Mouse (Mus musculus): ENCODE measurements around the gene Bmp10. TPM values are rescaled to one million over a fixed set of nuclear protein-coding genes. Genes with fewer than 3 reads are reported as not detected.
A peak's percentile ranks its signal among the peaks of the same experiment; 100 is the strongest.

Gene Bmp10
- polyA plus RNA-seq, 1 experiment: not detected

GRCm38 (mm10) chr6:87393466-87394205 is 35.2 kb upstream of the Bmp10 start:
- Histone ChIP-seq H3K27ac (ENCODE audit: insufficient read depth, low read depth, low read length) (no peak overlapping the region), H3K36me3 (ENCODE audit: control insufficient read depth, insufficient read depth, low read length) (no peaks in the 10 kb centered on the region), H3K4me3 (ENCODE audit: insufficient read depth, low read depth, low read length) (no peak overlapping the region), H3K27me3 (replicated peaks; ENCODE audit: control insufficient read depth, insufficient read depth, low read length) (no peaks in the 10 kb centered on the region), H3K4me1 (ENCODE audit: control insufficient read depth, insufficient read depth, low read length) (no peaks in the 10 kb centered on the region)
- peak; percentile 36 for DNase-seq
- TF ChIP-seq POLR2A (IDR thresholded peaks at IDR 0.05; ENCODE audit: low read depth, low read length) (no peak), CTCF (conservative IDR thresholded peaks at IDR 0.05; ENCODE audit: insufficient read depth, insufficient read length, low read depth, low read length) (no peak)
- 46% methylated on average over 8 of the region's 8 CpGs for WGBS

- TF ChIP-seq POLR2A (IDR thresholded peaks at IDR 0.05; ENCODE audit: low read depth, low read length) (no peak), CTCF (conservative IDR thresholded peaks at IDR 0.05; ENCODE audit: insufficient read depth, insufficient read length, low read depth, low read length) (no peak)
- 51% methylated on average over 9 of the region's 9 CpGs for WGBS
- Histone ChIP-seq H3K36me3 (ENCODE audit: control insufficient read depth, insufficient read depth, low read length) (no peaks in the 10 kb centered on the region), H3K4me1 (ENCODE audit: control insufficient read depth, insufficient read depth, low read length) (no peaks in the 10 kb centered on the region), H3K27me3 (replicated peaks; ENCODE audit: control insufficient read depth, insufficient read depth, low read length) (no peaks in the 10 kb centered on the region), H3K4me3 (ENCODE audit: insufficient read depth, low read depth, low read length) (no peak overlapping the region), H3K27ac (ENCODE audit: insufficient read depth, low read depth, low read length) (no peak overlapping the region)
- peak; percentile 24 for DNase-seq
Measured at GRCm38 (mm10) chr6:87394783-87395182, 34.0 kb upstream of the Bmp10 start.

- 3% methylated on average over 5 of the region's 5 CpGs for WGBS
- no peaks in the 10 kb centered on the region for H3K27me3 ChIP-seq (replicated peaks; ENCODE audit: control insufficient read depth, insufficient read depth, low read length)
- peak; percentile 70 for DNase-seq
- TF ChIP-seq POLR2A (IDR thresholded peaks at IDR 0.05; ENCODE audit: low read depth, low read length): no peak
- peak; percentile 97 for TF ChIP-seq CTCF (conservative IDR thresholded peaks at IDR 0.05; ENCODE audit: insufficient read depth, insufficient read length, low read depth, low read length)
- no peaks in the 10 kb centered on the region for H3K4me1 ChIP-seq (ENCODE audit: control insufficient read depth, insufficient read depth, low read length)
- no peak overlapping the region for H3K27ac ChIP-seq (ENCODE audit: insufficient read depth, low read depth, low read length)
- no peak overlapping the region for H3K4me3 ChIP-seq (ENCODE audit: insufficient read depth, low read depth, low read length)
- no peaks in the 10 kb centered on the region for H3K36me3 ChIP-seq (ENCODE audit: control insufficient read depth, insufficient read depth, low read length)
Measured at GRCm38 (mm10) chr6:87399137-87399536, 29.7 kb upstream of the Bmp10 start.

GRCm38 (mm10) chr6:87399886-87400566 is 28.8 kb upstream of the Bmp10 start:
- Histone ChIP-seq H3K36me3 (ENCODE audit: control insufficient read depth, insufficient read depth, low read length) (no peaks in the 10 kb centered on the region), H3K4me1 (ENCODE audit: control insufficient read depth, insufficient read depth, low read length) (no peaks in the 10 kb centered on the region), H3K27me3 (replicated peaks; ENCODE audit: control insufficient read depth, insufficient read depth, low read length) (no peaks in the 10 kb centered on the region), H3K27ac (ENCODE audit: insufficient read depth, low read depth, low read length) (no peak overlapping the region), H3K4me3 (ENCODE audit: insufficient read depth, low read depth, low read length) (no peak overlapping the region)
- TF ChIP-seq POLR2A (IDR thresholded peaks at IDR 0.05; ENCODE audit: low read depth, low read length) (no peak), CTCF (conservative IDR thresholded peaks at IDR 0.05; ENCODE audit: insufficient read depth, insufficient read length, low read depth, low read length) (no peak)
- 56% methylated on average over 4 of the region's 4 CpGs for WGBS
- no peak for DNase-seq

- H3K36me3 ChIP-seq (ENCODE audit: control insufficient read depth, insufficient read depth, low read length): no peaks in the 10 kb centered on the region
- no peak for DNase-seq
- H3K27me3 ChIP-seq (replicated peaks; ENCODE audit: control insufficient read depth, insufficient read depth, low read length): no peaks in the 10 kb centered on the region
- no peaks in the 10 kb centered on the region for H3K4me1 ChIP-seq (ENCODE audit: control insufficient read depth, insufficient read depth, low read length)
- H3K27ac ChIP-seq (ENCODE audit: insufficient read depth, low read depth, low read length): no peak overlapping the region
- H3K4me3 ChIP-seq (ENCODE audit: insufficient read depth, low read depth, low read length): no peak overlapping the region
- WGBS: 70% methylated on average over 6 of the region's 6 CpGs
- TF ChIP-seq POLR2A (IDR thresholded peaks at IDR 0.05; ENCODE audit: low read depth, low read length) (no peak), CTCF (conservative IDR thresholded peaks at IDR 0.05; ENCODE audit: insufficient read depth, insufficient read length, low read depth, low read length) (no peak)
Measured at GRCm38 (mm10) chr6:87401456-87401855, 27.3 kb upstream of the Bmp10 start.

- no peak for TF ChIP-seq CTCF (conservative IDR thresholded peaks at IDR 0.05; ENCODE audit: insufficient read depth, insufficient read length, low read depth, low read length)
- TF ChIP-seq POLR2A (IDR thresholded peaks at IDR 0.05; ENCODE audit: low read depth, low read length): no peak
- 47% methylated on average over 3 of the region's 3 CpGs for WGBS
- no peak for DNase-seq
- no peaks in the 10 kb centered on the region; the same call in 1 of the 2 replicates for H3K27me3 ChIP-seq (replicated peaks; ENCODE audit: control insufficient read depth, insufficient read depth, low read length)
- no peak overlapping the region for H3K27ac ChIP-seq (ENCODE audit: insufficient read depth, low read depth, low read length)
- H3K4me1 ChIP-seq (ENCODE audit: control insufficient read depth, insufficient read depth, low read length): no peaks in the 10 kb centered on the region
- no peak overlapping the region for H3K4me3 ChIP-seq (ENCODE audit: insufficient read depth, low read depth, low read length)
- H3K36me3 ChIP-seq (ENCODE audit: control insufficient read depth, insufficient read depth, low read length): no peaks in the 10 kb centered on the region
Measured at GRCm38 (mm10) chr6:87412011-87412410, 16.8 kb upstream of the Bmp10 start.

- Histone ChIP-seq H3K27ac (ENCODE audit: insufficient read depth, low read depth, low read length) (no peak overlapping the region), H3K27me3 (replicated peaks; ENCODE audit: control insufficient read depth, insufficient read depth, low read length) (no peaks in the 10 kb centered on the region), H3K36me3 (ENCODE audit: control insufficient read depth, insufficient read depth, low read length) (no peaks in the 10 kb centered on the region), H3K4me3 (ENCODE audit: insufficient read depth, low read depth, low read length) (no peak overlapping the region), H3K4me1 (ENCODE audit: control insufficient read depth, insufficient read depth, low read length) (no peaks in the 10 kb centered on the region)
- no peak for TF ChIP-seq POLR2A (IDR thresholded peaks at IDR 0.05; ENCODE audit: low read depth, low read length)
- no peak for TF ChIP-seq CTCF (conservative IDR thresholded peaks at IDR 0.05; ENCODE audit: insufficient read depth, insufficient read length, low read depth, low read length)
- 52% methylated on average over 7 of the region's 7 CpGs for WGBS
- peak; percentile 7 for DNase-seq
Measured at GRCm38 (mm10) chr6:87422304-87422703, 6.5 kb upstream of the Bmp10 start.
